Mouse (Mus musculus): ENCODE measurements around the gene Htr1a. TPM values are rescaled to one million over a fixed set of nuclear protein-coding genes. Genes with fewer than 3 reads are reported as not detected.

Htr1a gene
- total and polyA plus RNA-seq, 2 experiments from 2014 or later: 4.7 to 8.4 TPM

DNA sequence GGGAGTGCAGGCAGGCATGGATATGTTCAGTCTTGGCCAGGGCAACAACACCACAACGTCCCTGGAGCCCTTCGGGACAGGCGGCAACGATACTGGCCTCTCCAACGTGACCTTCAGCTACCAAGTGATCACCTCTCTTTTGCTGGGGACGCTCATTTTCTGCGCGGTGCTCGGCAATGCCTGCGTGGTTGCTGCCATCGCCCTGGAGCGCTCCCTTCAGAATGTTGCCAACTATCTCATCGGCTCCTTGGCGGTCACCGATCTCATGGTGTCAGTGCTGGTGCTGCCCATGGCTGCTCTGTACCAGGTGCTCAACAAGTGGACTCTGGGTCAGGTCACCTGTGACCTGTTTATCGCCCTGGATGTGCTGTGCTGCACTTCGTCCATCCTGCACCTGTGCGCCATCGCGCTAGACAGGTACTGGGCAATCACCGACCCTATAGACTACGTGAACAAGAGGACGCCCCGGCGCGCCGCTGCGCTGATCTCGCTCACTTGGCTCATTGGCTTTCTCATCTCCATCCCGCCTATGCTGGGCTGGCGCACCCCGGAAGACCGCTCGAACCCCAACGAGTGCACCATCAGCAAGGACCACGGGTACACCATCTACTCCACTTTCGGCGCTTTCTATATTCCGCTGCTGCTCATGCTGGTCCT lies 927 bp downstream of the Htr1a start:
- Histone ChIP-seq H3K36me3 (ENCODE audit: insufficient read depth) (no peaks in the 10 kb centered on the region), H3K9ac (peak overlapping the region; percentile 55), H3K4me3 (ENCODE audit: low read depth, low read length) (peak overlapping the region; percentile 54), H3K4me2 (ENCODE audit: low read depth) (peak overlapping the region; percentile 97), H3K27me3 (ENCODE audit: insufficient read depth, low read length) (peaks cover 11% of the 10 kb centered on the region; the same call in 1 of the 2 replicates), H3K27ac (ENCODE audit: low read depth, low read length) (no peak overlapping the region), H3K4me1 (ENCODE audit: insufficient read depth) (peaks cover 3% of the 10 kb centered on the region; the same call in 1 of the 2 replicates), H3K9me3 (ENCODE audit: low read length) (no peaks in the 10 kb centered on the region)
- ATAC-seq (peak; percentile 48), DNase-seq (peak; percentile 34)
- TF ChIP-seq CTCF (IDR thresholded peaks at IDR 0.05; ENCODE audit: low read depth): no peak
- WGBS: under 1% methylated on average over 39 of the region's 39 CpGs

DNA sequence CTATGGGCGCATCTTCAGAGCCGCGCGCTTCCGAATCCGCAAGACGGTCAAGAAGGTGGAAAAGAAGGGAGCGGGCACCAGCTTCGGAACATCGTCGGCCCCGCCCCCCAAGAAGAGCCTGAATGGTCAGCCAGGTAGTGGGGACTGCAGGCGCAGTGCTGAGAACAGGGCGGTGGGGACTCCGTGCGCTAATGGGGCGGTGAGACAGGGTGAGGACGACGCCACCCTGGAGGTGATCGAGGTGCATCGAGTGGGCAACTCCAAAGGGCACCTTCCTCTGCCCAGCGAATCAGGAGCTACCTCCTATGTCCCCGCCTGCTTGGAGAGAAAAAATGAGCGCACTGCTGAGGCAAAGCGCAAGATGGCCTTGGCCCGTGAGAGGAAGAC lies 1.4 kb downstream of the Htr1a start:
- Histone ChIP-seq H3K27me3 (ENCODE audit: insufficient read depth, low read length) (peaks cover 11% of the 10 kb centered on the region; the same call in 1 of the 2 replicates), H3K27ac (ENCODE audit: low read depth, low read length) (no peak overlapping the region), H3K4me2 (ENCODE audit: low read depth) (peak overlapping the region; percentile 97), H3K36me3 (ENCODE audit: insufficient read depth) (no peaks in the 10 kb centered on the region), H3K9ac (peak overlapping the region; percentile 55), H3K4me3 (ENCODE audit: low read depth, low read length) (peak overlapping the region; percentile 54), H3K4me1 (ENCODE audit: insufficient read depth) (peaks cover 3% of the 10 kb centered on the region; the same call in 1 of the 2 replicates), H3K9me3 (ENCODE audit: low read length) (no peaks in the 10 kb centered on the region)
- ATAC-seq: peak; percentile 40; the same call in 1 of the 2 replicates
- TF ChIP-seq CTCF (IDR thresholded peaks at IDR 0.05; ENCODE audit: low read depth): no peak
- no peak for DNase-seq
- WGBS: 2% methylated on average over 26 of the region's 26 CpGs

DNA sequence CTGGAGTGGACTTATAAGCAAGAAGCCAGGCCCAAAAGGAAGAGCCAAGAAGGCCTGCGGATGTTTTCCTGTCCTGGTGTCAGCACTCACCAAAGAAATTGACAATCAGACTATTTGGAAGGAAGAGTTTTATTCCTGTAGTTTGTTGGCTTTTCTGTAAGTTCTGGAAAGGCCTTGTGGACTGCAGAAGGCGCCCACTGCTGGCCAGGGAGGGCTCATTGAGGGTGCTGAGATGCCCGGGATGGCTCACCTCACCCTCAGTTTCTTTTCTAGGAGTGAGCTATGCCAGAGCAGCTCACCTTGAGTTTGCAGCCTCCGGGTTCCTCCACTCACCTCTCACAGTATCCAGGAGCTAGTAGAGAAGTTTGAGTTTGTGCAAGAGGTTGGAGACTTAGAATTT lies 2.8 kb downstream of the Htr1a start:
- peaks cover 11% of the 10 kb centered on the region; the same call in 1 of the 2 replicates for H3K27me3 ChIP-seq (ENCODE audit: insufficient read depth, low read length)
- H3K36me3 ChIP-seq (ENCODE audit: insufficient read depth): no peaks in the 10 kb centered on the region
- peak overlapping the region; percentile 97 for H3K4me2 ChIP-seq (ENCODE audit: low read depth)
- ATAC-seq (no peak), DNase-seq (no peak)
- H3K9ac ChIP-seq: no peak overlapping the region
- WGBS: 20% methylated on average over 4 of the region's 4 CpGs
- H3K27ac ChIP-seq (ENCODE audit: low read depth, low read length): no peak overlapping the region
- H3K4me3 ChIP-seq (ENCODE audit: low read depth, low read length): peak overlapping the region; percentile 7; the same call in 1 of the 2 replicates
- H3K4me1 ChIP-seq (ENCODE audit: insufficient read depth): peaks cover 3% of the 10 kb centered on the region; the same call in 1 of the 2 replicates
- TF ChIP-seq CTCF (IDR thresholded peaks at IDR 0.05; ENCODE audit: low read depth): peak; percentile 24; the same call in 1 of the 2 replicates
- no peaks in the 10 kb centered on the region for H3K9me3 ChIP-seq (ENCODE audit: low read length)

DNA sequence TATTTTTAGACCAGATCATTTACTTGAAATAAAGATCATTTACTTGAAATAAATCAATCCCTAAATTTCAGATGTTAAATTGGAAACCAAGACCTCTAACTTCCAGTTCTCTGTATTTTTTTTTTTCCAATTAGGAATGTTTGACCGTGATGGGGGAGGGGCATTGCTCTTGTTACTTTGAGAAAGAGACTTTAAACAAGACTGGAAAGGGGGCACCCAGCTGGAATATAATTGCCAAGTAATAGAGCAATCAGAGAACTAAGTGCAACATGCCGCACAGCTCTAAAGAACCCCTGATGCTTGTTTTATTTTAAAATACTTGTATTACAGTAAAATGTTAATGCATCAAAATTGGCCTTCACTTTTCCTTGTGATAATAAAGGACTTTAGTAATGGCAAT lies 4.3 kb downstream of the Htr1a start:
- H3K4me2 ChIP-seq (ENCODE audit: low read depth): no peak overlapping the region
- whole genome bisulfite sequencing: 10% methylated on average over 2 of the region's 2 CpGs
- H3K4me1 ChIP-seq (ENCODE audit: insufficient read depth): peaks cover 3% of the 10 kb centered on the region; the same call in 1 of the 2 replicates
- H3K9me3 ChIP-seq (ENCODE audit: low read length): no peaks in the 10 kb centered on the region
- ATAC-seq: no peak
- H3K27me3 ChIP-seq (ENCODE audit: insufficient read depth, low read length): peaks cover 11% of the 10 kb centered on the region; the same call in 1 of the 2 replicates
- no peak for DNase-seq
- no peak for TF ChIP-seq CTCF (IDR thresholded peaks at IDR 0.05; ENCODE audit: low read depth)
- H3K4me3 ChIP-seq (ENCODE audit: low read depth, low read length): no peak overlapping the region
- H3K27ac ChIP-seq (ENCODE audit: low read depth, low read length): no peak overlapping the region
- H3K36me3 ChIP-seq (ENCODE audit: insufficient read depth): no peaks in the 10 kb centered on the region
- H3K9ac ChIP-seq: no peak overlapping the region

DNA sequence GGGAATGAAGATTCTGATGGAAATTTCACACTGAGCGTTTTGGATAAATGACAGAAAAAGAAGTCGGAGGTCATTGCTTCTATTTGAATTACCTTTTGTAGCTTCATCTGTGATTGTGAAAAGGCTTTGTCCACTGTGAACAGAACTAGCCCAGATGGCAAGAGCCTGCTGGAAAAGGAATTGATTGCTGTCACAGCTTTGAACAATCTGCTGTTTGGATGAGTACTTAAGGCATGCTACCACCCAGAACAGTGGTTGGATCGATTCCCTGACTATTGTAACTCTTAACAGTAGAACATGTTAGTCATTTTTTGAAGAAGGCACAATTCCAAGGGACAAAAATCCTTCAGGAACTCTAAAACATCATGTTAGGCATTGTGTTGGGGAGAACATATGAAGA lies 8.1 kb downstream of the Htr1a start:
- Histone ChIP-seq H3K4me1 (ENCODE audit: insufficient read depth) (peaks cover 3% of the 10 kb centered on the region; the same call in 1 of the 2 replicates), H3K4me2 (ENCODE audit: low read depth) (no peak overlapping the region), H3K4me3 (ENCODE audit: low read depth, low read length) (no peak overlapping the region), H3K9me3 (ENCODE audit: low read length) (no peaks in the 10 kb centered on the region), H3K36me3 (ENCODE audit: insufficient read depth) (no peaks in the 10 kb centered on the region), H3K27me3 (ENCODE audit: insufficient read depth, low read length) (no peaks in the 10 kb centered on the region), H3K27ac (ENCODE audit: low read depth, low read length) (no peak overlapping the region), H3K9ac (no peak overlapping the region)
- no peak for TF ChIP-seq CTCF (IDR thresholded peaks at IDR 0.05; ENCODE audit: low read depth)
- ATAC-seq: no peak
- DNase-seq: peak; percentile 22
- WGBS: 53% methylated on average over 3 of the region's 3 CpGs

Other genes with a start within 250 kb of the Htr1a start
- gene Rnf180, start 148.8 kb upstream of the Htr1a start, total RNA-seq (2014; rRNA removed): 38.7 and 45.7 TPM in 2 replicates
- gene Rnf180, start 148.8 kb upstream of the Htr1a start, polyA plus RNA-seq (2015; fragmentation: Nextera tagmentation; extraction: Ambion mirVana): 38.3 and 49.3 TPM in 2 replicates